Mouse (Mus musculus): ENCODE data around the gene Gmcl1.
A peak's percentile ranks its signal among the peaks of the same experiment; 100 is the strongest.

Gene Gmcl1

DNA sequence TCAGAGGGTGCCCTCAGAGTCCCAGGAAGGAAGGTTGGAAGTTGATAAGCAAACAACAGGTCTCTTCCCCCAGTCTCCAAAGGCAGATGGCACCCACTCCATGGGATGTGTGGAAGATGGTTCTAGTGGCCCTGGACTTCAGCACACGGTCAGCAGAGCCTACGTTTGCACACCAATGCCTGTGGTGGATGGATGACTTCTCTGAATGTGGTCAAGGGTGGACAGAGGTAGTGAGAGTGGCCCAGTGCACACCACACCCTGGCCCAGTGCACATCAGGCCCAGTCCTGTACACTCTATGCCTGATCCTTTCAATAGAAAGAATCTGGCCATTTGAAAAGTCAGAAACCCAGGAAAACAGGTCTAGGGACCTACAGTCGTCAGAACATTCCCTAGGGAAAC lies 74.7 kb downstream of the Gmcl1 start:
- no peak for DNase-seq

GRCm38 (mm10) chr6:86654270-86654916 lies 78.8 kb downstream of the Gmcl1 start:
- no peak for DNase-seq

DNA sequence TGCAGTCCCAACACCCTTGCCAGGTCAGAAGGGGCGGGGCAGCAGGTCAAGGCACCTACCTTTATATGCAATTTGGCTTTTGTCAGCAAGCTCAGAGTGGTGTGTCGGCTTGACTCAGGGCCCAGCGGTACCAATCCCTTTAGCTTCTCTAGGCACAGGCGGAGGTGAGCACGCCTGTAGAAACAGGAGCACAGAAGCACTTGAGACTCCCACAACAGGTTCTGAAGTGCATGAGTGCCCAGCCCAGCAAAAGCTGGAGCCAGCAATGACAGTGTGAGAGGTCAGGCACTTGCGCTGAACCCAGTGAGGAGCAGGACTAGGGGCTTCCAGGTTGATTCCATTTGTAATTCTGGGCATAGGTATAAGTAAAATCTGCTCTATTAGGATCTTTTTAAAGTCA lies 80.2 kb downstream of the Gmcl1 start:
- no peak for DNase-seq

- DNase-seq, result no peak
Measured at GRCm38 (mm10) chr6:86646143-86646542, 87.0 kb downstream of the Gmcl1 start.

DNA sequence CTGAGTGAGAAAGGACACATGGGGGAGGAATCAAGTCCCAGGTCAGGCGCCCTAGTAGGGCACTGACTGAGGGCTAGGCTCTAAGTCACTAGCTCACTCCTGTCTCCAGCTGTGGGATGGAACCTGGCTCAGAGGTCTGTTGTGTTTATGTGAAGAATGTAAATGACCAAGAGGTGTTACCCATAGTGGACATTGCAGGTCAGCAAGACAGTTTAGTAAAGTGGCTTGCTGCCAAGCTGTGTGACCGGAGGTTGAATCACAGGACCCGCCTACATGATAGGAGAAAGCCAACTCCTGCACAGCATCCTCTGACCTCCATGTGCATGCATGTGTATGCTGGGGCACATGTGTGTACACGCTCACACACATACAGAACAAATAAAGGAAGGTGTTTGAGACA lies 87.6 kb downstream of the Gmcl1 start:
- DNase-seq, result no peak

DNA sequence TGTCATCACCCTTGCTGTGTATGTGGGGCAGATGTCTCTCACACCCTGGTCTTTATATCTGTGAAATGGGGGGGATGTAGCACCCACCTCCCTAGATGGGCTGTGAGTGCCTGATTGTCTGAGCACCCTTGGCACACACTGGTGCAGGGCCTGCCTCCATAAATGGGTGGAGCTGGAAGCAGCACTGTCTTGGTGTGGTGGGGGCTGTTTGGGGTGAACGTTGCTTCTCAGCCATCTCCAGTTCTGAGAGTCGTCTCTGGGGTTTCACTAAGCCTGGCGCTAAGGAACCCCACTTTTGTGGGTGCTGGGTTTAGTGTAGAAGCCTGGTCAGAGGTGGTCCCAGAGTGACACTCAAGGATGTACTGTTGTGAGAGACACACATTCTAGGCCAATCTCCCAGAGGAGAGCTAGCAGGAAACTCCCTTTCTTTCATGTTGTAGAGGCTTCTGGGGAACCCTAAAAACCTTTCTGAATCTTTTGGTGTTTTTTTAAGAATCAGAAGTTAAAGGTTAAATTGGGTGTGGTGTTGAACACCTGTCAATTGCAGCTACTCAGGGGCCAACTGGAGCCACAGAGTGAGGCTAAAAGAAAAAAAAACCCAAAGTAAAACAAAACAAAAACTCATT lies 88.3 kb downstream of the Gmcl1 start:
- DNase-seq, result peak in 1 of 2 experiments; percentile 9
